Mouse (Mus musculus): ENCODE data around the gene Chpf.
A peak's percentile ranks its signal among the peaks of the same experiment; 100 is the strongest.

The Chpf gene

DNA sequence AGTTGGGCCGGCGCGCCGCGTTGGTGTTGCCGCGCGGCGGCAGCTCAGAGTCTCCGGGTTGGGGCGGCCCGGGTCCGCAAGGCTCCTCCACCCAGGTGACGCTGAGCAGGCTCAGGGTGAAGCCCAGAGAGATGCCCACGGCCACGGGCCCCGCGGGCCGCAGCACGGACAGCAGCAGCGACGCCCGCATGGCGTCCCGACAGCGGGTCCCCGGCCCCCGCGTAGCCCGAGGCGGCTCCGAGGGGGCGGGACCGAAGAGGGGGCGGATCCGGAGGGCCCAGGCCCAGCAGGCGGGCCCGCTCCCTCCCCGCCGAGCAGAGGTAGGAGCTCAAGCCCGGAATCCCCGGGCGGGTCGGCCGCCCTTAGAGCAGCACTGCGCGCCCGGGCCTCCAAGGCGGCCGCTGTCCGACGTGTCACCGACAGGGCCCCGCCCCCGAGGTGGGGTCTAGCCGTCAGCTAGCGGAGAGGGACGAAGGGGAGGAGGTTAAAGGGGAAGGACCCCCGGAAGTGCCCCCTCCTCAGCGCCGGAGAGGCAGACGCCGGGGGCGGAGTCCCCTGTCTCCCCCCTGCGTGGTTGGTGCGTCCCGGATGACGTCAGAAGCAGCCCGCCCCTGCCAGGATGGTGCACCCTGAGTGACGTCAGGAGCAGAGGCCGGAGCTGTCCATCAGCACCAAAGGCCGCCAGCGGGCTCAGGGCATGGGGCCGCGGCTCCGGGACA is at the start of gene Chpf, which contains the start of gene Tmem198:
Chpf (minus strand) TSS at position 392 of the 719 bp plus-strand sequence.
Tmem198 (plus strand) TSS at position 617 of the 719 bp plus-strand sequence.
- peak; percentile 98 for DNase-seq

- peak; percentile 20 for DNase-seq
Observed at GRCm38 (mm10) chr1:75524679-75525078, 45.6 kb upstream of the Chpf start.

- peak; percentile 97 for DNase-seq
Observed at GRCm38 (mm10) chr1:75521321-75522031, 42.4 kb upstream of the Chpf start, which contains the start of gene Stk11ip. Stk11ip (plus strand) TSS chr1:75521529.

DNA sequence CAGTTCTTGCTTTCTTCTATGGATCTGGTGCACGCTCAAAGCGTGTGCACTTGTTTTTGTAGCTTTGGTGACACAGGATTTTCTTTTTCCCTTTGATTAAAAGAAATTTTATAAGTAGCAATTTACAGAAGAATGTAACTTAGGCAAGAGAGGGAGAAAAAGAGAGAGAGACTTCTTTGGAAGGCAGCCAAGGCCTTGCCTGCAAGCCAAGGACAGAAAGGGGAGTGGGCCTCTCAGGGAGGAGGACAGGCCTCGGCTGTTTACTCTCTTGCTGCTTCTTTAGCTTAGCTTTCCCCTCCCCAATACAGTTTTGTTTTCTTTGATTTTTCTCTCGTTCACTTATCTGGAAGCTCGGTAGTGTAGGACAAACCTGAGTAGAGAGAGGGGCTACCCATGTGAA is 40.5 kb upstream of the Chpf start:
- DNase-seq: no peak

DNA sequence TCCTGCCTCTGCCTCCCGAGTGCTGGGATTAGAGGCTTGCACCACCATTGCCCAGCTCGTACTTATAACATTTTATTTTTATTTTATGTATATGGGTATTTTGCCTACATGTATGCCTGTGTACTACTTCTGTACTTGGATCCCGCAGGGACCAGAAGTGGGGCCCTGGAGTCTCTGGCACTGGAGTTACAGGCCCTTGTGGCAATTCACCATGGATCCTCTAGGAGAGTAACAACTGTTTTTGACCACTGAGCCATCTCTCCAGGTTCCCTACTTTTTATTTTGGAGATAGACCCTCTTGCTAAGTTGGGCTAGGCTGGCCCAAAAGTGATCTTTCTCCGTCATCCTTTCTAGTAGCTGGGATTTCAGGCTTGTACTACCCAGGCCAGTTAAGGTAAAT is 39.3 kb upstream of the Chpf start:
- no peak for DNase-seq

DNA sequence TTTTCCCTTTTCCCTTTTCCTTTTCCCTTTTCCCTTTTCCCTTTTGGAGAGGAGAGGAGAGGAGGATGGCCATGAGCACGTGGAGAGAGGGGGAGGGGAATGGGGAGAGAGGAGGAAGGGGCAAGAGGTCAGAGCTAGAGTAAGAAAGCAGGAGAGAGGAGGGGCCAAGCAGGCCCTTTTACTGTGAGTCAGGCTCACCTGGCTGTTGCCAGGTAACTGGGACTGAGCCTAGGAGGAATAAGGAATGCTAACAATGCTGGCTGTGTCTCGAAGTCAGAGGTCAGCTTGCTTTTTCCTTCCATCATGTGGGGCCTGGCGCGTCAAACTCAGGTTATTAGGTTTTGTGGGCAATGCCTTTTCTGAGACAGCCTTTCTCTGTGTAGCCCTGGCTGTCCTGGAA is 38.9 kb upstream of the Chpf start:
- no peak for DNase-seq

DNA sequence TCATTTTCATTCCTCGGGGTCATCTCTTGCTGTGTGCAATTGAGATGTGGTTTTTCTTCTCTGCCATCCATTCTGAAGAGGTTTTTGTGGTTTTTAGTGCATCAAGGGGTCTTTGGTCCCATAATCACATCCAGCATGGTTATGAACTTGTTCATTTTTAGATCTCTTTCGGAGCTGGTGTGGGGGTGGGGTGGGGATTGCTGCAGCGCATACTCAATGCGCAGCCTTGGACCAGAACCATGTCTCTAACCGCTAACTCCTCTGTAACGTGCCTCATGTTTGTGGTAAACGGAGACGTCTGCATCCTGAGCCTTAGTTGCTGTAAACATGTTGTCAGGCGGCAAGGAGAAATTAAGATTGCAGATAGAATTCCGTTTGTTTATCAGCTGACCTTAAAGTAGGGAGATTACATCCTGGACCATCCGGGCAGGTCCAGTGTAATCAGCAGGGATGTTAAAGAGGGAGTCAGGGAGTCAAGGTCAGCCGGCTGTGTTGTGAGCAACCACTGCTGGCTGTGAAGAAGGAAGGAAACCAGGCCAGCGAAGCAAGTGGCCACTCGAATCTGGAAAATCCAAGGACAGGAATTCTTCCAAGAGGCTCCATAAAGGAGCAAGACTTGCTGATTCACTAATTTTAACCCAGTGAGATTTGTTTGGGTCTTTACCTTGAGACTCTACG is 37.7 kb upstream of the Chpf start:
- DNase-seq: no peak

DNA sequence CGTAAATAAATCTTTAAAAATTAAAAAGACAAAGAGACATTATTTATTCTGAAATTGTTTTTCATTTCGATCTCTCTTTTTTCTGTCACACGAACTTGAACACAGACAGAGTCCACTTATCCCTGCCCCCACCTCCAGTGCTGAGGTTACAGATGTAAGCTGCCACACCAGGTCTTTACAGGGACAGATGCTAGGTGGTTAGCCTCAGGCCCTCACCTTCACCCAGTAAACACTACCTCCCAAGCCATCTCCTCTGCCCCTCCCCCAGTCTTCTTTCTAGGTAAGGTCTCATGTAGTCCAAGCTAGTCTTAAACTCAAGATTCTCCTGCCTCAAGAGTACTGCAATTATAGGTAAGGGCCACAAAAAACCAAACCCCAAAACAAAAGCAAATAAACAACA is 33.4 kb upstream of the Chpf start:
- no peak for DNase-seq

DNA sequence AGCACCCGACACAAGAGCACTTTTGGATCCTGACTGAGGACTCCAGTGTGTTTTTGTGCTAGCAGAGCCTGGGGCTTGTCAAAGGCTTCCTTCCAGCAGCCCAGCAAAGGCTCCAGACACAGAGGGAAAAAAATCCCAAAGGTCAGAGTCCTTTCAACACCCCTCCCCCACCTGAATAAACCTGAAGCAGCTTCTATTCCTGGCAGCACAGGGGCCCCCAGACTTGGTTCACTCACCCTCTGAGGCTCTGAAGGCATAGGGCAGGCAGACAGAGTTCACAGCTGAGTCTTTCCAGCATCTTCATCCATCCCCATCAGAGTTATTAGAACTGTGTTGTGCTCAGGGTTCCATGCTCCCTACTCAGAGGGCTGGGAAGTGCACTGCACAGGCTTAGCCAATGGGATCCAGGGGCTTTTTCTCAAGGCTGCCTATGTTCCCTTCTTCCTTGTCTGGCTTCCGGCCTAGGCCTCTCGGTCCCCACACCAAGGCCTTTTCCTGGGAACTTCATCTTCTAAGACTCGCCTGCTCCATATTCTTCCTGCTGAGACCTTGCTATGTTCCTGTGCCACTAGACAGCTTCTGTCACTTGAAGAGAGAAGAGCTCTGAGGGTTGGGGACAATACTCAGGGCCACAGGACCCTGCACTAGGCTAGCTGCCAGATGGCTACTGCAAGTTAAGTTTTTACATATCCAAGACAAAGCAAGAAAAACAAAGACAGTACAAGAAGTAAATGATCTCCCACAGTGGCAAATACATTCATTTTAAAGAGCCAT is 32.5 kb upstream of the Chpf start:
- DNase-seq: no peak

GRCm38 (mm10) chr1:75510154-75510553 is 31.0 kb upstream of the Chpf start:
- no peak for DNase-seq

DNA sequence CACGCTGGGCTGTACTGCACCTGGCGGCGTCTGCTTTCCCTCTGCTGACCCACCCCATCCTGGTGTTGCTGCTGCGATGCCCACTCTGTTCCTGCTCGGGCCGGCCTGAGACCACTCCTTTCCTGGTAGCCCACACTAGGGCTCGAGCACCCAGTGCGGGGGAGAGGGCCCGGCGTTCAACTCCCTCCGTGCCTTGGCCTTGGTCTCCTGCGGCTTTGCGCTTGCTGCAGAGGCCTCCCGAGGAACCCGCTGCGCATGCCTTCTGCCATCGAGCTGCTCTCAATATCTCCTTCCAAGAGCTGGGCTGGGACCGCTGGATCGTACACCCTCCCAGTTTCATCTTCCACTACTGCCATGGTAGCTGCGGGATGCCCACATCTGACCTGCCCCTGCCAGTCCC is 30.5 kb upstream of the Chpf start:
- DNase-seq: no peak

- DNase-seq: no peak
Observed at GRCm38 (mm10) chr1:75507006-75507405, 27.9 kb upstream of the Chpf start, which contains the start of gene Inha. Inha (plus strand) TSS chr1:75507077.

- DNase-seq: peak; percentile 49
Observed at GRCm38 (mm10) chr1:75505956-75506831, 27.1 kb upstream of the Chpf start, which contains the start of gene Obsl1. Obsl1 (minus strand) TSS chr1:75506452.

DNA sequence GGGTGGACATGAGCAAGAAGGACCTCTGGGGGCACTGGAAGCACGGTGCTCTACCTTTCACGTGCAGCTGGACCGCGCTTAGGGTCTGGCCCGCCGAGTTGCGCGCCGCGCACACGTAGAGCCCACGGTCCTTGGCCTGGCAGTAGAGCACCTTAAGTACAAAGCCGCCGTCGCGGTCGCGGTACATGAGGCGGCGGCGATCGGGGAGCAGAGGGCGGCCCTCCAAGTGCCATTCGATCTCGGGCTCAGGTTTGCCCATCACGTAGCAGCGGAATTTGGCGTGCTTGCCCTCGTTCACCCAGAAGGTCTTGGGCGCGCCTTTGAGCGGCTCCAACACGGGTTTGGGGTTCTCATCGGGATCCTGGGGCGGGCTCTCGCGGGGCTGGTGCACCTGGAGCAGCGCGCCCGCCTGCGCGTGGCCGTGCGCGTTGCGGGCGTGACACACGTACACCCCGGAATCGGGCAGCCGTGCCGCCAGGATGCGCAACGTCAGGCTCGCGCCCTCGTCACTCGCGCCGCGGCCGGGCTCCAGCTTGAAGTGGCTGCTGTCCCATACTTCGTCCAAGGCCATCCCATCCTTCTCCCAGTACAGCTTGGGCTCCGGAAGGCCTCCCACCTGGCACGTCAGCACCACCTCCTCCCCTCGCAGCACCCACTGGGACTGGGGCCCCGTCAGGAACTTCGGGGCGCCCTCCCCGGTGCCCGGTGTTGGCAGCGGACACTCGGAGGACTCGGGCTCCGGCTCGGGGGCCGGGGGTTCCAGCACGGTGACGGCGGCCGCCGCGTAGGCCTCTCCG is 26.2 kb upstream of the Chpf start:
- peak; percentile 61 for DNase-seq

DNA sequence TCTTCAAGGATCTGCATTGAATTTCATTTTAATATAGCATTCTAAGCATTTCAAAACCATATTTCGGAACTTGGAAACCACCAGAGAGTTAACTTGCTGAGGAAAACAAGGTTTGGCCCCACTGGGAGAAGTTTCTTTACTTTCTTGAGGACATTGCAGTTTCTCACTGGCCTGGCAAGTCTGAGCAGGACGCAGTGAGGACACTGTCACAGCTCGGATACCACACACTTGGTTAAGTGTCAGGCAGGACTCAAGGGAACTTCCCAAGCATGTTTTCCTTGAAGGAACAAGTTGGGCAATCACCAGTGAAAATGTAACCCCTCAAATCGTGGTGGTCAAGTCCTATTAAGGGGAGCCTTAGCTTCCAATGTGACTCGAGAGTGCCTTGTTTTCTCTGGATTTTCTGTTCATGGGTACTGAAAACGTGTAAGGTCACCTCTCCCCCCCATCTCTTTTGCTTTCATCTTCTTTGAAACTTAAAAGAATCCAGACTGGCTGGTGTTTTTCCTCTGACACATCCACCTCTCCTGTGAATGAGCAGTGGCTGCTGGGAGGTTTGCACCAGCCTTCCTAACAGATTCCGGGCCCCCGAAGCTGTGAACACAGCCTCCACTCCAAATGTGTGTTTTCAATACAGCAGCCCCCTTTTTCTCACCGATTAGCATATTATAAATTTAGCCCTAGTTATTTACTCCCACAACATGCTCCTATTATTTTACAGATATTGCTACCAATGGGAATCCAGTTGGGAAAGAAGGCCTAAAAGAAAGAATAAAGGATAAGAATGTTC is 25.3 kb upstream of the Chpf start:
- DNase-seq: no peak

DNA sequence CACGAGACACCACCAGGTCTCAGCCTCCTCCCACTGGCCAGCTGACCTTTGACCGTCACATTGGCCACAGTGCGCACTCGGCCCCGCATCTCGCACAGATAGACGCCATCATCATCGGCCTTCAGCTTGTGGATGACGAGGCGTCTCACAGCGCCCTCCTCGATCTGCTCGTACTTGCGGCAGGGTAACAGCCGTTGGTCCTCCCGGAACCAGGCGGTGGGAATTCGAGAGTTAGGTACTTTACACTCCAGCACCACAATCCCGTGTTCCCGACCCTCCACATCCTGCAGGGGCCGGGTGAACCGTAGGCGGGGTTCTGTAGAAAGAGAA is 24.5 kb upstream of the Chpf start:
- DNase-seq: no peak

DNA sequence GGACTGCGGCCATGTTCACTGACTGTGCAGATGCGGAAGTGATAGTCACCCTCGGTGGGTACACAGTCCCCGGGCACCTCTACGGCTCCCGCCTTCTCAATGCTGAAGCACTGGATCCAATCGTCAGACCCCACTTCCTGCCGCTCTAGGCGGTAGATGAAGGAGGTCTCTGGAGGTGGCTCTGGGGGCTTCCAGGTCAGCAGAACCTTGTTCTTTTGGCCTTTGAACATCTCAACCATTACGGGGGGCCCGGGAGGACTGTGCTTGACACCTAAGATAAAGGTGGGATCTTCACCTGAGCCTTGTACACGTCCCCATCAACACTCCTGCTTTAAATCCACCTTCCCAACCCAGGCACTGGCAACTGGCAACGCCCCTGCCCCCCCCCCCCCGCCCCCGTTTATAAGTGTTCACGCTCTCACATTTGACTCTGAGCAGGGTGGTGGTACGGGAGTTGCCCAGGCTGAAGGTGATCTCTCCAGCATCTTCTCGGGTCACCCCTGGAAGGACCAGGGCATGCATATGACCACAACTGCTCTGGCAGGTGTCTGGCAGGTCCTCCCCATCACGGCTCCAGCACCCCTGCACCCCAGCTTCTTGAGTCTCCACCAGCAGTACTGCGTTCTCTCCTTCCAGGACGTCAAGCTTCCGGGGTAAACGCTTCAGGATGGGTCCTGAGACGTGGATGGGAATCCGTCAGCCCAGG is 24.0 kb upstream of the Chpf start:
- no peak for DNase-seq

GRCm38 (mm10) chr1:75501905-75502304 is 22.8 kb upstream of the Chpf start:
- DNase-seq: no peak

GRCm38 (mm10) chr1:75499441-75499840 is 20.3 kb upstream of the Chpf start:
- DNase-seq: no peak

DNA sequence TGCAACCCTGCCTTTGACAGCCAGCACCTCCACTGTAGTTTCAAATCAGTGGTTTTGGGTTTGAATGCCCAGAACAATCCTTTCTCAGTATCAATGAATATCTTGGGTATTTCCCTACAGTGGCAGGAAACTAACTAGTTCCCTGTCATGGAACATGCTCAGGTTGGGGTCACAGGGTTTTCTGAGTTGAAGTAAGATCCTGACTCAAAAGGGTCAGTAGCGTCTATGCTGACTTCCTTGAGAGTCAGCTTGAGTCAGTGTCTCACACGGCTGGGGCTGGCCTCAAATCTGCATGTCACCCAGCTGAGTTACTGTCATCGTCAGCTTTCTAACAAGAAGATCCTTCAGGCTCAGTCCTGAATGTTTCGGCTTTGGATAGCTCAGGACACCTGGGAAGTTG is 19.8 kb upstream of the Chpf start:
- no peak for DNase-seq
